Mouse (Mus musculus): ENCODE data around the gene Tmcc3.

GRCm38 (mm10) chr10:94310499-94311267 is 1.1 kb upstream of the Tmcc3 start:
- TF ChIP-seq POLR2A (IDR thresholded peaks at IDR 0.05; ENCODE audit: low read depth, low read length) = no peak
- TF ChIP-seq CTCF (IDR thresholded peaks at IDR 0.05; ENCODE audit: extremely low read depth, insufficient read depth, insufficient read length, insufficient replicate concordance) = no peak
